Mouse (Mus musculus) lung, embryonic 14.5 days (tissue): ENCODE data around the gene Gm43064. TPM values are rescaled to one million over a fixed set of nuclear protein-coding genes. Genes with fewer than 3 reads are reported as not detected.
A peak's percentile ranks its signal among the peaks of the same experiment; 100 is the strongest.

Experiments used
- ATAC-seq: fragments of 200-750 bp; cut with Nextera tagmentation; 2 replicates; pipeline ENCODE4 v1.8.0; 2017; ENCODE audit warnings: mild to moderate bottlenecking, moderate TSS enrichment, moderate library complexity; ENCODE audit not compliant: insufficient read depth
- DNase-seq: peaks from one replicate; pipeline ENCODE4 v3.0.0-alpha.2; 2015
- H3K27ac ChIP-seq: fragments of 300-500 bp; sonication (generic); 2 replicates; pipeline ENCODE4 v1.5.1; 2014; ENCODE audit warnings: low read depth, mild to moderate bottlenecking, moderate library complexity
- H3K27me3 ChIP-seq: fragments of 300-500 bp; sonication (generic); 2 replicates; pipeline ENCODE4 v1.6.1; 2014; ENCODE audit warnings: low read length, control low read depth; ENCODE audit not compliant: insufficient read depth
- H3K36me3 ChIP-seq: fragments of 300-500 bp; sonication (generic); 2 replicates; pipeline ENCODE4 v1.6.1; 2014; ENCODE audit warnings: control low read depth; ENCODE audit not compliant: insufficient read depth
- H3K4me1 ChIP-seq: fragments of 300-500 bp; sonication (generic); 2 replicates; pipeline ENCODE4 v1.6.1; 2014; ENCODE audit warnings: antibody characterized with exemption, control low read depth; ENCODE audit not compliant: insufficient read depth
- H3K4me2 ChIP-seq: fragments of 300-500 bp; sonication (generic); 2 replicates; pipeline ENCODE4 v1.6.1; 2014; ENCODE audit warnings: mild to moderate bottlenecking
- H3K4me3 ChIP-seq: fragments of 300-500 bp; sonication (generic); 2 replicates; pipeline ENCODE4 v1.5.1; 2014; ENCODE audit warnings: low read depth, low read length
- H3K9ac ChIP-seq: fragments of 300-500 bp; sonication (generic); 2 replicates; pipeline ENCODE4 v1.6.1; 2014
- H3K9me3 ChIP-seq: fragments of 300-500 bp; sonication (generic); 2 replicates; pipeline ENCODE4 v1.6.1; 2016; ENCODE audit warnings: low read depth, low read length, control low read depth
- CTCF ChIP-seq: IDR thresholded peaks from 2 replicates; pipeline ENCODE4 v1.5.1; 2016; ENCODE audit warnings: antibody characterized with exemption, low read depth
- WGBS: fragments of 180-500 bp; shearing (Covaris S2); extraction: QIAGEN DNeasy Blood & Tissue Kit; methylation state at CpG from one replicate; pipeline ENCODE4 v1.1.7; 2014; 5-methylcytosine and 5-hydroxymethylcytosine counted together
- polyA plus RNA-seq: library from polyadenylated mRNA; unstranded; fragments of >200 nt; fragmentation: Nextera tagmentation; extraction: Ambion mirVana; gene quantifications from 2 replicates; pipeline ENCODE4 v1.2.1, GENCODE M21; 2014

Gene Gm43064
- polyA plus RNA-seq, 1 experiment from 2014 or later = 0.21 TPM

DNA sequence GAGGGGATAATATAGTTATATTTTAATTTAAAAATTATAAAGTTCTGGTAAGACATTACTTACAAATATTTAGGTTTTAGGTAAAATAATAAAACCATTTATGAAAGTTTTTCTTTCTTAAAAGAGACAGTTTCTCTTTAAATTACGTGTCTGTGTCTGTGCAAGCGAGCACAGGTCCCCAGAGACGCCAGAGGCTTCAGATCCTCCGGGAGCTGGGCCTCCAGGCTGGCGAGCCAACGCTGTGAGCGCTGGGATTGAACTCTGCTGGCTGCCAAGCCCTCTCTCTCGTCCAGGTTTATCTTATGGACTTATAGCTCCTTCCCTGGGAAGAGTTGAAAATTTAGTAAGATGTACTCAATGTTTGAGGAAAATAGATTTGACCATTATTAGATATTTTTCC, 44.4 kb downstream of the Gm43064 start:
- H3K4me1 ChIP-seq = no peaks in the 10 kb centered on the region
- H3K36me3 ChIP-seq = no peaks in the 10 kb centered on the region
- H3K9me3 ChIP-seq = no peaks in the 10 kb centered on the region
- no peak overlapping the region for H3K4me2 ChIP-seq
- no peak overlapping the region for H3K4me3 ChIP-seq
- DNase-seq = no peak
- TF ChIP-seq CTCF = no peak
- ATAC-seq = no peak
- 56% methylated on average over 8 of the region's 8 CpGs for WGBS
- no peak overlapping the region for H3K27ac ChIP-seq
- H3K9ac ChIP-seq = no peak overlapping the region
- H3K27me3 ChIP-seq = no peaks in the 10 kb centered on the region

DNA sequence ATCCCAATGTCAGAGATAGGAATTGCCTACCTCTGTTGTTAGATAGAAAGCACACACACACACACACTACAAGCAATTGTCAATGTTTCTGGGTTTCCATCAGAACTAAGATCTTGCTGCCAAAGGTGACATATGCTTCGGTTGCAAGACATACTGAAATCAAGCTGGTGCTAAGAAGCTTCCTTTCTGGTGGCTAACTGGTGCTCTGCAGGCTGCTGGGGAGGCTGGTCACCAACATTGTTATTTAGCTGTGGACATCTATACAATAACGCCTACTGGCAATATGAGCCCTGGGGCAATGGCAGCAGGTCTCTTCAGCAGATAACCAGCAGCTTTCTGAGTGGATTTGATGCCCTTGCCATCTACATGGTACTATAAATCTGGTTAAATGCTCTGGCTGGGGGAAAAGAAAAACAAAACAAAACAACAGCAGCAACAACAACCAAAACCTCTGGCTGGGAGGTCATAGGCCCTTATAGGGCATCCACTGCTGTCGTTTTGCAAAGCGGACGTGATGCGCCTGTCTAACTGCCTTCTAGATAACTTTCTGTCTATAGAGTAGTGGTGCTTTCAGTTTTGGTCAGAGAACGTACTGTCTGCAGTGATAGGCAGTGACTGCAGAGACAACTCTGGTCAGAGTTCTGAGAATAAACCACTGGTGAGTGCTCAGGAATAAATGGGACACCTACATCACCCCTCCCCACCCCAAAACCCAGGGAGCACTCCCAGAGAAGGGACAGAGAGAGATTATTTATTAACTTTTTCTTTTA, 47.8 kb downstream of the Gm43064 start:
- no peak for DNase-seq
- Histone ChIP-seq H3K9ac (no peak overlapping the region), H3K36me3 (no peaks in the 10 kb centered on the region), H3K4me1 (no peaks in the 10 kb centered on the region), H3K4me3 (no peak overlapping the region), H3K4me2 (no peak overlapping the region), H3K9me3 (no peaks in the 10 kb centered on the region), H3K27ac (no peak overlapping the region), H3K27me3 (no peaks in the 10 kb centered on the region)
- 87% methylated on average over 7 of the region's 7 CpGs for WGBS
- TF ChIP-seq CTCF = no peak
- no peak for ATAC-seq

DNA sequence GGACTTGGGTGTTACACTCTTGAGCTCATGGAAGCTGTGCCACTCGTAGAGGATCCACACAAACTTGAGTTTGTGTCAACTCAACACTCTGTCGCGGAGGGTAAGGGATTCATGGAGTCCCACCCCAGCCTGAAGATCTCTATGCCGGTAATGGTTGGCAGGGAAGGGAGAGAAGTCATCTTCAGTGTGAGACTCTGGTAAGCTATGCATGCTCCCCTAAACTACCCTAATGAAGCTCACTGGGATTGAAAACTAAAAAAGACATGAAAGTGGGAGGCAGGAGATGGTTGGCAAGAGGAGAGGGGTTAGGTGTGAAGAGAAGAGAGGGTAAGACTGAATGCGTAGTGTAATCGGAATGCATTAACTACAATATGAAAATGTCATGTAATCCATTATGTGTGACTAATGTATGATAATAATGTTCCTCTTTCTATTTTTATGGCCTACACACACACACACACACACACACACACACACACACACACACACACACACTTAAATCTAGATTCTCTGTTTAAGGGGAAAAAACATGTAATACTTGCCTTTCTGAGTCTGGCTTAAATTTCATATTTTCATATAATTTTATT, 48.7 kb downstream of the Gm43064 start:
- Histone ChIP-seq H3K27ac (no peak overlapping the region), H3K27me3 (no peaks in the 10 kb centered on the region), H3K4me3 (no peak overlapping the region), H3K9ac (no peak overlapping the region), H3K4me1 (no peaks in the 10 kb centered on the region), H3K36me3 (no peaks in the 10 kb centered on the region), H3K4me2 (no peak overlapping the region), H3K9me3 (no peaks in the 10 kb centered on the region)
- no peak for TF ChIP-seq CTCF
- 88% methylated on average over 6 of the region's 6 CpGs for WGBS
- no peak for ATAC-seq
- no peak for DNase-seq

DNA sequence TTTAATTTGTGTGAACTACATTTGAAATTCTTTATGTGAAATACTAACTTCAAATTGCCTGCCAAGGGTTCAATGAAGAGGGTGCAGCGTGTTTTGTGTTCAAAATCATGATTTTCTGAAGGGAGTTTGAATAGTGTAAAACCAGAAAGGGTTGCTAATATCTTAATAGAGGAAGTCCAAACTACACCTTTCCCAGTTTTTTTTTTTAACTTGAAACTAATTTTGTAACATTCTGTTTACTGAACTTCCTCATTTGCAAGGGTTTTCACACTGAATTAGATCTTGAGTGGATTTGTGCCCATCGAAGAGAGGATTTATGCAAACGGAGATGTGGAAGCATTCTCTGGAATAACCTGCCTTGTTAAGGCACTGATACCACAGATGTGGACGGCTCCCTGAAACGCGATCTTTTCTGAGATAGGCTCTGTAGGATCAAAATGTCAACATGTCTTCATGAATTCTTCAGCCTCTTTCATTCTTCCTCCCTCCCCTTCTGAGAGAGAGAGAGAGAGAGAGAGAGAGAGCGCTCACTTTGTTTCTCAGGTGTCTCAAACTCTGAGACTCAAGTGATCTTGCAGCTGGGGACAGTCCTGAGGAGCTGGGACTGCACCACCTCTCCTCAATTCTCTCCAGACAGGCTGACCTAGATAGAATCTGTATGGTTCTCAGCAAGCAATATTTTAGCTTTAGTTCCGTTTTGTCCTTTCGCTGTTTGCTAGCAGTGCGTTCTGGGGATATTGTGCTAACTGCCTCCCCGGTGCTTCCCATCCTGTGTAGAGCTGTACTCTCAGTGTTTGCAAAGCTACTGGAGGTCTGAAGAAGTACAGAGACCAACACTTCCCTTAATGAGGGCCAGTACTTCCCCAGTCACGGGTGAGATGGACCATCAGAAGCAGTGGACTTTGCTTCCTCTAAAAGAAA, 49.8 kb downstream of the Gm43064 start, which contains the start of gene Ptpn22:
TSS of gene Ptpn22 (plus strand) at position 915 of the 921 bp plus-strand sequence.
- H3K9me3 ChIP-seq = no peaks in the 10 kb centered on the region
- H3K9ac ChIP-seq = no peak within 1 kb of the TSS
- DNase-seq (no peak), ATAC-seq (no peak)
- no peak within 1 kb of the TSS for H3K4me2 ChIP-seq
- no peak within 1 kb of the TSS for H3K4me3 ChIP-seq
- H3K36me3 ChIP-seq = no peaks in the 10 kb centered on the region
- TF ChIP-seq CTCF = no peak
- no peak within 1 kb of the TSS for H3K27ac ChIP-seq
- H3K27me3 ChIP-seq = no peaks in the 10 kb centered on the region
- no peaks in the 10 kb centered on the region for H3K4me1 ChIP-seq
- 57% methylated on average over 12 of the region's 12 CpGs for WGBS

DNA sequence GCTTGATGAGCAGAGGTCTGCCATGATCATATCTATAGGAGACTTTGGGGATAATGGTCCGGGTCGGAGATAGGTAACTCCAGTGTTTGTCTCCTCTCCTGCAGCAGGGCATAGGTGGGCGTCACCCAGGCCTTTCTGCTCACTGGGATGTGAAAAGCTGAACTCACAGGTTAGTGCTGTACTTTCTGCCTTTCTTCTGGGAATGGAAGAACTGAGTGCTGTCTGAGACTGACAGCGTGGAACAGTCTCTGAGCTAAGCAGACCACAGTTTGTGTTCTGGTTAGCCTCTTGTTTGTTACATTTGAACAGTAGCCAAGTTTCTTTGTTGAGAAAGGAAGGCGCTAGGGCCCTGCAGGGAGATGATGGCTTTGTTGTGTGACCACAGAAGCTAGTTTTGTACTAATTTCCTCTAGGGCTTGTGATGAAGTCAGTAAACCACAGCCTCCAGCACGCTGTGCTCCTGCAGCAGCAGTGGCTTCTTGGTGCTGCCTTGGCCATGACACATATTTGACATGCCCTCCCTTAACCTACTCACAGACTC, 50.5 kb downstream of the Gm43064 start:
- Histone ChIP-seq H3K9ac (no peak overlapping the region), H3K36me3 (no peaks in the 10 kb centered on the region), H3K9me3 (no peaks in the 10 kb centered on the region), H3K27ac (no peak overlapping the region), H3K27me3 (no peaks in the 10 kb centered on the region), H3K4me2 (no peak overlapping the region), H3K4me1 (no peaks in the 10 kb centered on the region), H3K4me3 (no peak overlapping the region)
- peak; percentile 57 for DNase-seq
- TF ChIP-seq CTCF = no peak
- ATAC-seq = no peak
- WGBS = 66% methylated on average over 6 of the region's 6 CpGs

DNA sequence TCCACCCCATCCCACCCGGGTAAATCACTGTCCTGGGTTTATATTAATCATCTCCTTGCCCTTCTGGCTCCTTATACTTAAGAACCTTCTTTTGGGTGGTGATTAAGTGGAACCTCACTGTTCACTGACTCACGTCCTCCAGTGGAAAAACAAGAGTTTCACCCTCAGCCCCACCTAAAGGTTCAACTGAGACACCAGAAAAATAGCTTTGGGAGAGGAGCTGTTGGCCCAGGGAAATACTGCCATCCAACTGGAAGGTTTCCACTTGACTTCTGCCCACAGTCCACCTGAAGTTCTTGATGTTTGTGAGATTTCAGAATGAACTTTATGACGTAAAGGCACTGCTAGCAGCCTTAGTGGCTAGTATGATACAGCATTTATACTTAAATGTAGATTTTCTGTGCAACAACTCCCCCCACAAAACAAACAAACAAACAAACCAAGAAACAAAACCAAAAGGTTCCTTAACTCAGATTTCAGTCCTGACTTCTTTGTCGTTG, 53.4 kb downstream of the Gm43064 start:
- H3K4me2 ChIP-seq = no peak overlapping the region
- WGBS = 66% methylated on average over 4 of the region's 4 CpGs
- ATAC-seq = no peak

More for the DNA sequence above, 53.4 kb downstream of the Gm43064 start:
- H3K9me3 ChIP-seq = no peaks in the 10 kb centered on the region
- H3K27me3 ChIP-seq = no peaks in the 10 kb centered on the region
- TF ChIP-seq CTCF = no peak
- no peaks in the 10 kb centered on the region for H3K4me1 ChIP-seq
- no peak for DNase-seq
- H3K36me3 ChIP-seq = no peaks in the 10 kb centered on the region
- no peak overlapping the region for H3K9ac ChIP-seq
- H3K27ac ChIP-seq = no peak overlapping the region
- no peak overlapping the region for H3K4me3 ChIP-seq
